Mouse (Mus musculus): ENCODE results near the gene Fbxo24.

The Fbxo24 gene

DNA sequence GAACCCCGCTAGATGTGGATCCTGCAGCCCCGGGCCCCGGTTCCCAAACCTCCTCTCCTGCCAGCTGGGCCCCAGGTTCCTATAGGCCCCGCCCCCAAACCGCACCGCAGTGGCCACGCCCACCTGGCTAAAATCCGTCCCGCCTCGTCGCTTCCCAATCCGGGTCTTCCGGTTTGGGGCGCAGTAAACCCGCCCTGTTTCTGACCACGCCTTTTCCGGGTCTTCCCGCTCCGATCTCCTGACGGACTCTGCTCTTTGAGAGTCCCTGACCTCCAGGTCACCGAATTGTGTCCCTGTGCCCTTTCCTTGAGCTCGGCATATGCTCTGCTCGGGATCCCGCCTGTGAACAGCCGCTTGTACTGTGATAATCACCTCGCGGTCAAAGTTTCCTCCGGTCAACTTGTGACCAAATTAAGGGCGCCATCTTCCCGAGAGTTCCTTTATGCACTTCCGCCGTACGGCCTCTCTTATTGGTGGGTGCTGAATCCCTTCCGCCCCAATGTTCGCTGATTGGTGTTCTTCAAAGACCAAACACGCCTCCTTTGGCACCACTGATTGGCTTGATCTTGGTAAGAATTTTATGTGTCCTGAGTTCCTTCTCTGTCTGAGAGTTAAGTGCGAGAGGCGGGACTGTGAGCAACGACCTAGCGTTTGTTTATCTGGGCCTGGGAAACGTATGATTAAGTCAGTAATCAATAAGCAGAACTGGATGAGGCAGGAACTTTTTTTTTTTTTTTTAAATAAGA, 28.0 kb downstream of the Fbxo24 start, which contains the start of gene Mospd3:
Gene Mospd3 (minus strand): TSS at position 440 of the 746 bp plus-strand sequence.
- peak; percentile 100 for DNase-seq (ENCODE audit: low spot score)

GRCm38 (mm10) chr5:137600281-137600618, 28.6 kb downstream of the Fbxo24 start:
- no peak for DNase-seq (ENCODE audit: low spot score)

- DNase-seq (ENCODE audit: low spot score): no peak
Observed at GRCm38 (mm10) chr5:137599600-137599999, 29.2 kb downstream of the Fbxo24 start.

GRCm38 (mm10) chr5:137598100-137598826, 30.5 kb downstream of the Fbxo24 start:
- DNase-seq (ENCODE audit: low spot score): no peak

- no peak for DNase-seq (ENCODE audit: low spot score)
Observed at GRCm38 (mm10) chr5:137597625-137598024, 31.2 kb downstream of the Fbxo24 start.

- no peak for DNase-seq (ENCODE audit: low spot score)
Observed at GRCm38 (mm10) chr5:137596601-137597261, 32.1 kb downstream of the Fbxo24 start.

GRCm38 (mm10) chr5:137595921-137596320, 32.9 kb downstream of the Fbxo24 start:
- DNase-seq (ENCODE audit: low spot score): no peak

DNA sequence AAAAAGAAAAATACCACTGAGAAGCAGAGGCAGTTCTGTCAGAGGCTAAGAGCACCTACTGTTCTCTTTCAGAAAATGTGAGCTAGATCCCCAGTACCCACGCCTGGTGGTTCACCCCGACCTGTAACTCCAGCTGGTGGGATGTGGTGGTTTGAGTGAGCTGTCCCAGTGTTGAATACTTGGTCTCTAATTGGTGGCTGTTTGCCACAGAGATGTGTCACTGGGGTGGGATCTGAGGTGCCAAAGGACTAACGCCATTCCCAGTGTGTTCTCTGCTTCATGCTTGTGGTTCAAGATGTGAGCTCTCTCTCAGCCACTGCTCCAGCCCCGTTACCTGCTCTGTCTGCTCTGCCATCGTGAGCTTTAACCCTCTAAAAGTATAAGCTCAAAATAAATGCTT, 38.3 kb downstream of the Fbxo24 start:
- DNase-seq (ENCODE audit: low spot score): no peak

DNA sequence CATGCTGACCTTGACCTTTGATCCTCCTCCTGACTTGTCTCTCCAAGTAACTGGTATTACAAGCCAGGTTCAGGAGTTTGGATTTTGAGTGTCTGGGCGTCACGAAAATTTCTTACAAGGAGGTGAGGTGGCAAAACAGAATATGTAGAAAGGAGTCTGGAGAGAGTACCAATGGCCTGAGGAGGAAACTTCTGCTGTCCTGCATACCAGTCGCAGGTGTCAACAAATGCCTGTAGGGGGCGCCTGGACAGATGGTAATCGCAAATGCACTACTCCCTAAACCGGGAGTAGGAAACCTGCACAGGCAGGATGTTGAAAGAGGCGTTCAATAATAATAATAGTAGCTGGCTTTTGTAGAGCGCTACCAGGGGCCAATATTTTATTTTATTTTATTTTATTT, 43.8 kb downstream of the Fbxo24 start:
- DNase-seq (ENCODE audit: low spot score): peak; percentile 65

GRCm38 (mm10) chr5:137583670-137584169, 45.1 kb downstream of the Fbxo24 start:
- DNase-seq (ENCODE audit: low spot score): no peak

- DNase-seq (ENCODE audit: low spot score): no peak
Observed at GRCm38 (mm10) chr5:137582702-137583101, 46.1 kb downstream of the Fbxo24 start.

DNA sequence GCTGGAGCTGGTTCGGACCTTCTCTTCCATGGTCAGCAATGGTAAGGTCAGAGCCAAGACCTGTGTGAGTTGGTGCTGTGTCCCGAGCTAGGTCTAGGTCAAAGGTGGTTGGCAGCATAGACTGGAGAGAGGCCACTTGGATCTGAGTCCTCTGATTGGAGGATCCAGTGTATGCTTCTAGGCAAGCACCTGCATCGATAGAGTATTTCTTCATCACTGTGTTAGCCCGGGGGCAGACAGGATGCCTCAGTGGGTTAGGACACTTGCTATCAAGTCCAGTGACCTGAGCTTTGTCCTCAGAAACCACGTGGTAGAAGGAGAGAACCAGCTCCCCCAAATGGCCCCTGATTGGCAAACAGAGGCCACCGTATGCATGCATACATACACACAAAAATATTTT, 48.6 kb downstream of the Fbxo24 start:
- peak; percentile 40 for DNase-seq (ENCODE audit: low spot score)

DNA sequence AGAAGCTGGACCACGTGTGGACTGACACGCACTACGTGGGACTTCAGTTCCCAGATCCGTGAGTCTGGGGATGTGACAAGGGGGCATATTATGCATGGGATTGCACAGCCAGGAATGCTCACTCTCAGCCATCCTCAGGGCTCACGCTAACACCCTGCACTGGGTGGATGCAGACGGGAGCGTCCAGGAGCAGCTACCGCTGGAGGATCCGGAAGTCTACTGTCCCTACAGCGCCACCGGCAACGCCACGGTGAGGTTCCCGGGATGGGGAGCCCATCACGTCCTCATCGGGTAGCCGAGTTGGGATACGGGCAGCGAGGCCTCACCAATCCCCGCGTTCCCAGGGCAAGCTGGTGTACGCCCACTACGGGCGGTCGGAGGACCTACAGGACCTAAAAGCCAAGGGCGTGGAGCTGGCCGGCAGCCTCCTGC, 54.3 kb downstream of the Fbxo24 start:
- no peak for DNase-seq (ENCODE audit: low spot score)

DNA sequence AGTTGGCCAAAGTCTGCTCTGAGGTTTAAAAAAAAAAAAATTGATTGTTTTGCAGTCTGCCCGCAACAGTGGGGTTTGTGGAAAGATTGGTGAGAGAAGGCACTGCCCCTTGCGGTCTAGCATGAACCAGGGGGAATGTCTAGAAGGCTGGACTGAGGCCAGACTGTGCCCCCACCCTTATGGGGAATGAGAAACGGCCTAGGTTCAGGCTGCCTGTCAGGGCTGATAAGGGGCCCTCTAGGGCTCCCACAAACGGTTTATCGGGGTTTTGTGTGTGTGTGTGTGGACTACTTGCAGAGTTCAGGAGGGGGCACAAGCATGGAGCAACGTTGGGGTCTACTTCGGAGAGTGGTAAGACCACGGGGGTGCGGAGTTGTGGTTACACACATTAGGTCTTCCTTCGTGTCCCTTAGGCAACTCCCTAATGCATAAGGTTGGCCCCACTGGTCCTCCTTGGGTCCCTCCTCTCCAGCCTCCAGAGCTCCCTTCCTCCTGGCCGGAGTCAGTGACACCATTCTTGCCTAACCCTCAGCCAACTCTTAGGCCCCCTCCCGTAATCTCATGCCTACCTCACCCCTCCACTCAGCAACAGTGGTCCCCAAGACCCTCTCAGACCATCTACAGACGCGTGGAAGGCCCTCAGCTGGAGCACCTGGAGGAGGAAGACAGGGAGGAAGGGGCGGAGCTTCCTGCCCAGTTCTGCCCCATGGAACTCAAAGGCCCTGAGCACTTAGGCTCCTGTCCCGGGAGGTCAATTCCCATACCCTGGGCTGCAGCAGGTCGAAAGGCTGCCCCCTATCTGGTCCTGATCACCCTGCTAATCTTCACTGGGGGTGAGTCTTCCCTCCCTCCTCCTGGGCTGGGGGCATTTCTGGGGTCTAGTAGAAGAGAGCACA, 57.9 kb downstream of the Fbxo24 start:
- DNase-seq (ENCODE audit: low spot score): no peak

- DNase-seq (ENCODE audit: low spot score): no peak
Observed at GRCm38 (mm10) chr5:137570181-137570580, 58.6 kb downstream of the Fbxo24 start.

- DNase-seq (ENCODE audit: low spot score): peak; percentile 42
Observed at GRCm38 (mm10) chr5:137569665-137570064, 59.1 kb downstream of the Fbxo24 start, which contains the start of gene Tfr2. Gene Tfr2 (plus strand): TSS chr5:137569840.

- DNase-seq (ENCODE audit: low spot score): no peak
Observed at GRCm38 (mm10) chr5:137569031-137569430, 59.8 kb downstream of the Fbxo24 start.

DNA sequence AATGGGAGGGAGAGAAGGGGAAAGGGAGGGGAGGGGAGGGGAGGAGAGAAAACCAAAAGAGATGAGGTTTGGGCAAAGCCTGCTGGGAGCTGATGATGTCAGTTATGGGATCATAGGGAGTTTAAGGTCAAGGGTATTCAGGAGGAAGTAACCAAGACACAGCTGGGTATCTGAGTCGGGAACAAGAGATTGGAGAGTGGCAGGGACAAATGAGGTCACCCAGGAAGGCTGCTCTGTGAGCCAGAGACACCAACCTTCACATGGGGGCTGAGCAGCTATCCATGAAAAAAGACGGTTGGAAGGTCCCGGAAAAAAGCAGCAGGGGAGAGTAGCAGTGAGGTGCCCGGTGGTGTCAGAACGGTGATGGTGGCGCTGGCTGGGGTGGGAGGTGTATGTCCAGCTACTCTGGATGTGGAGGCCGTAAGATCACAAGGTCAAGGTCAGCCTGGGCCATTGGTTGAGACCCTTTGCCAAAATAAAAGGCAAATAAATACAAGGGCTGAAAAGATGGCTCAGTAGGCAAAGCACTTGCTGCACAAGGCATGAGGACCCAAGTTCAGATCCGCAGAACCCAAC, 60.5 kb downstream of the Fbxo24 start:
- DNase-seq (ENCODE audit: low spot score): no peak

DNA sequence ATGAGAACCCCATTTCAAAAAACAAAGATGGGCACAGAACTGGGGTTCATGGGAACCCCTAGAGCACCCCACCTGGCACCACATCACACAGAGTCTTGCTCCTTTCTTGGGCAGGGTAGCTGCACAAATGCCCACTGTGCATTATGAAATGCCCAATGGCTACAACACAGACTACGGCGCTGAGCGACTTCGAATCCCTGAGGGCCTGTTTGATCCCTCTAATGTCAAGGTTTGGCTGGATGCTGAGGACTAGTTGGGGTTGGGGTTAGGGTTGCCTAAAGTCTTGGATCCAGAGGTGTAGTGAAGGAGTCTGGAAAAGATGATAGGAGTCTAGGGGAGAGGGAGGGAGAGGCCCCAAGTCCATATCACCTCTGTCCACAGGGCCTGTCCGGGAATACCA, 62.4 kb downstream of the Fbxo24 start:
- DNase-seq (ENCODE audit: low spot score): no peak

DNA sequence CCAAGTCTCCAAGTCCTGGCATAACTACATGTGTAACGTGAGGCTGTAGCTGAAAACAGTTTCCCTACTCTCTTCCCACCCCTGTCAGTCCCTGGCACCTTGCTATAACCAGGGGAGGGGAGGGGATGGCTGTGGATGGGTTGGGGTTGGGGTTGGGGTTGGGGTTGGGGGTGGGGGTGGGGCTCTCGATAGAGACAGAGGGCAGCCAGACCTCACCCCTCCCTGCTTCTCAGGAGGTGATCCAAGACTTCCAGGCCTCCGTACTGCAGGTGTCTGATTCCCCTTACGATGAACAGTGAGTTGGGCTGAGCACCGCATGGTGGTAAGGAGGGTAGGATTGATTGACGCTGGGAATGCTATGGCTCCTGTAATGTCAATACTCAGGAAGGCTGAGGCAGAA, 63.1 kb downstream of the Fbxo24 start:
- no peak for DNase-seq (ENCODE audit: low spot score)

DNA sequence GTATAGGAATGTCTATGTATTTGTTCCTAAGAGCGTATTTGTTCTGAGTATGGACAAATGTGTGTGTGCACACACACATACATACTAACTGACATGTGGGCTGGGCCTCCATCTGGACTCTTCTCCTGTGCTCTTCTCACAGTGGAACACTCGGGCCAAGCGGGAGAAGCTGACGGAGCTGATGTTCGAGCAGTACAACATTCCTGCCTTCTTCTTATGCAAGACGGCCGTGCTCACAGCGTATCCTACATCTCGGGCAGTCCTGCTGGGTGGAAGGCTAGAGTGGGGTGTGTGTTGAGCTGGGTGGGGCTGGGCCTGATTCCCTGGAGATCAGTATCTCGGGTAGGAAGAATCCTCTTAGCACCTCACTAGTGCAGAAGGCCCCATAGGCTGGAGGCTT, 65.8 kb downstream of the Fbxo24 start:
- DNase-seq (ENCODE audit: low spot score): no peak
